Mouse (Mus musculus) adrenal gland, postnatal 0 days (tissue): ENCODE results near the gene Ing4. TPM values are rescaled to one million over a fixed set of nuclear protein-coding genes. Genes with fewer than 3 reads are reported as not detected.

Experiments
- microRNA-seq: library from miRNA; unstranded; fragments of <30 nt; microRNA quantifications from one replicate; pipeline ENCODE4, GENCODE M21; 2016; ENCODE audit warnings: borderline replicate concordance; ENCODE audit not compliant: insufficient number of aligned reads
- polyA plus RNA-seq: library from polyadenylated mRNA; unstranded; fragments of >200 nt; fragmentation: Nextera tagmentation; extraction: Ambion mirVana; gene quantifications from 2 replicates; pipeline ENCODE4 v1.2.1, GENCODE M21; 2015

Ing4 gene
- 90.1 and 150 TPM in 2 replicates for polyA plus RNA-seq

DNA sequence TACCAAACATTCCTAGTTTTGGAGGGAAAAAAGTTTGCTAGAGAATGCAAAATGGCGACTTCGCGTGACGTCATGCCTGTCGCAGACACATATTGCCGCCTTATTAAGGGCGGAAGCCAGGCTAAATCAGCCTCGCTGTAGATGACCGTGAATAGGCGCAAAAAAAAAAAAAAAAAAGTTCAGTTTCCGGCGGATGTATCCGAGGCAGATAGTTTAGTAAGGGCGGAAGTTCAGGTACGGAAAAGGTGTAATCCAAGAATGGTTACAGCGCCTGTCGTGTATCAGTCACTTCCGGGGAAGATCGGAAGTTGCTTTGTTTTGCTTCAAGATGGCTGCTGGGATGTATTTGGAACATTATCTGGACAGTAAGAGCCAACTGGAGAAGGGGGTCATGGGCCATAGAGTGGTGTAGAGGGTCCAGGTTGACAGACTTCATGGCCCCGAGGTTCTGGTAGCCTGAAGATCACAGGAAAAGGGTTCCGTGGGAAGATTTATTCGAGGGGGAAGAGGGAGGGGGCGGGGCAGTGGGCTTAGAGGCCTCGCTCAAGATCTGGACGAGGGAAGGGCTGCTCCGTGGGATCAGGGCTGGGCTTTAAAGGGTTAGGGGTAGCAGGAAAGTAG lies at the start of gene Ing4:
Ing4 (plus strand) TSS at position 228 of the 621 bp plus-strand sequence.

DNA sequence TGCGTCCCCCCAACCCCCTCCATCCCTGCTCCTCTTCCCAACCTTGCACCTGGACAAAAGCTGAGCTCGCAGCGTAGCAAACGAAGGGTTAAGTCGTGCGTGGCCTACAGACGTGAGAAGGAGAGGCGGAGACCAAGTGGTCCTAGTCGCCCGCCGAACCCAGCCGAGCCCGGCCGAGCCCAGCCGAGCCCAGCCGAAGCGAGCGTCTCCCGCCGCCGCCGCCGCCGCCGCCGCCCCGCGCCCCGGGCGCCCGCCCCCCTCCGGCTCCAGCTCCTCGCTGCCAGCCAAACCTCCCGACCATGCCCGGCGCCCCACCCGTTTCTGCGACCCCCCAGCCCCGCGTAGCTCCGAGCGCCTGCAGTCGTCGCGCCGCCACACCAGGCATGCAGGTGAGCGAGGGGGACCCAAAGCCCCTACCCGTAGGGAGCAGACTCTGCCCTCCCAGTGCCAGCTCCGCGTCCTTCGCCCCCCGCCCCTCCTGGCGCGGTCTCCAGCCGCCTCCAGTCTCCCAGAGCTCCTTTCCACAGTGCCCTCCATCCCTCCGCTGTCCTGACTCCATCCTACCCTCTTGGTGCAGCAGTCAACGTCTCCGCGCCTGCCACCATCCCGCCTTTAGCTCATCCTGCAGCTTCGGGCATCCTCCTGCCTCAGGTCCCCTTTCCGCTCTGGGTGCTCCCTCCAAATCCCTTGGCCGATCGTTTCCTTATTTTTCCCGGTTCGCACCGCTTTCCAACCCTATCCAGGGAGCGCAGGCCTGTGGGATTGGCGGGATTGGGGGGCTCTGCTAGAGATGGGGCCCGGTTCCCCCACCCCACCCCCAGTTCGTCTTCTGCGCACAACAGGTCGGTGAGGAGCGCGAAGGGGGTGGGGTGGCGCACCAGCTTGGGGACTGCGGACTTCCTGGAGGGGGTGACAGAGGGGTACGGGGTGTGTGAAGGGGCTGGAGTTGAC lies 42.7 kb upstream of the Ing4 start, which contains the start of gene Pianp:
Pianp (plus strand) TSS at position 144 of the 951 bp plus-strand sequence.

DNA sequence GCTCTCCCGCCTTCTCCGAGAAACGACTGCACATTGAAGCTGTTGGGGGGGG lies 30.6 kb upstream of the Ing4 start, which contains the start of gene Zfp384:
Zfp384 (plus strand) TSS at position 17 of the 52 bp plus-strand sequence.

DNA sequence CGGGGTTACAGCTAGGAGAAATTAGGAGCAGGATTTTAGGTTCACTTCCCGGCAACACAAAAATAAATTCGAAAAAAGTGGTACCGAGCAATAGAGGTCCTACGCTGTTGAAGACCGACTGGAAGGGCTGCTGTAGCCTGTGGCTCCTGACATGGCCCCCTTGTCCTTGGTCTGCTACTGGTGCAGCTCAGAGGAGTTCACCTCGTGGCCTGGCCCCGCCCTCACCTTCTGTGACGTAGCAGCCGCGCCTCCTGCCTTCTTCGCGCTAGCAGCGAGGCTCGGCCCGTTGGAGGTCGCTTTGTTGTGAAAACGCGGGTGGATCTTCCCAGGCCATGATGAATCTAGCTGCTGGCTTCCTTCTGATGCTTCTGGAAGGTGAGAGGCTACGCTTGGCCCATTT lies 10.1 kb downstream of the Ing4 start, which contains the start of gene Acrbp:
Acrbp (plus strand) TSS at position 12 of the 400 bp plus-strand sequence.

DNA sequence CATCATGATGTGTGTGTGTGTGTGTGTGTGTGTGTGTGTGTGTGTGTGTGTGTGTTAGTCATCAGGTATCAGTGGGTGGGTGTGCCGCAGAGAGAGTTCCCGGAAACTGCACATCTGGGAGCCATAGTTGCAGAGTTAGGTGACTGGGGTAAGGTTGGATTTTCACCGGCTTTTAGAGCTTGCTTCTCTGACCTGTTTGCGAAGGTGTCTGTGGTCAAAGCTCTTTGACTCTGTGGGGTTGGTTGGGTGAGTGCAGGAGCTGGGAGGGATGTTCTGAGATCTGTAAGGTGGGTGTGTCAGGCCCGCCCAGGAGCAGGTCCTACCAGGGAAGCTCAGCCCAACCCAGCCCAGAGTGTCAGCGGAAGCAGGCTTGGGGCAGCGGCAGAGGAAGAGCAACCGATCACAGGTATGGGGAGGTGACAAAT lies 28.0 kb downstream of the Ing4 start, which contains the start of gene Lpar5:
Lpar5 (plus strand) TSS at position 350 of the 425 bp plus-strand sequence.

DNA sequence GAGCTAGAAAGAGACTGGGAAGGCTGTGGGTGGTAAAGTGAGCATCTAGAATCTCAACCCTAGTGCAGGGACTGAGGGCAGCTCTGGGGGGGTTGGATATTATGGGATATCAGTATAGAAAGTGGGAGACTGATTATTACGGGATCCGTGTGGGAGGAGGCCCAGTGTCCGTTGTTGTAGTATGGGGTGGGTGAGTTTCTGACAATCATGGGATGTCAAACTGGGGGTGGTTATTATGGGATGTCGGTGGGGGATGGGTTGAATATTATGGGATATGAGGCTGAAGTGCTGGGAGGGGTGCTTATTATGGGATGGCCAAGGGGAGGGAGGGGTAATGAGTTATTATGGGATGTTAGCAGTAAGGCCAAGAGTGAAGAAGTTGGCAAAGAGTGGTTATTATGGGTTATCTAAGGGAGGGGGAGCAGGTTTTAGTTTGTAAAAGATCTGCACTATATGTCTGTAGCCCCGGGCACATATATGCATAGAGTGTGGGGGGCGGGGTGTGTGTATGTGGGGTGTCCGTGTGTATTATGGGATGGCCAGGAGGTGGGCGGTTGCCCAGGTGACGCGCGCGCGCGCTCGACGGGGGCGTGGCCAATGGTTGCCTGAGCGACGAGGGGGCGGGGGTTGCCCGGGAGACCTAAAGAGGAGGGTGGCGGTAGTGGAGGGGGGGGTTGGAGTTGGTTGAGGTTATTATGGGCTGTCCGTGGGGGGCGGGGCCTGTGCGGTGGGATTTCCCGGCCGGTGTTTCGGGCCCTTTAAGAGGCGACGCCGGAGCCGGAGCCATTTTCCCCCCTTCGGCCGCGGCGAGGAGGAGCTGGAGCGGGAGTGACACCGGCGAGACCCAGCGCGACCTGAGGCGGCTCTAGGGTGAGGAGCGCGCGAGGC lies 56.1 kb downstream of the Ing4 start, which contains the start of gene Chd4:
Chd4 (plus strand) TSS at position 591 of the 888 bp plus-strand sequence.

Small RNA genes within 50 kb of the gene (microRNA-seq; reads per million reads assigned to microRNA genes)
- not detected for gene Mir7045

Other genes starting within 250 kb of the Ing4 start
- gene Spsb2, start 231.1 kb upstream of the Ing4 start, polyA plus RNA-seq = 28.3 and 31.1 TPM in 2 replicates
- 417 and 594 TPM in 2 replicates for gene Tpi1, start 225.5 kb upstream of the Ing4 start, polyA plus RNA-seq
- gene Usp5, start 210.3 kb upstream of the Ing4 start, polyA plus RNA-seq = 72.2 and 94.2 TPM in 2 replicates
- 52.6 and 58.3 TPM in 2 replicates for gene Cdca3, start 210.2 kb upstream of the Ing4 start, polyA plus RNA-seq
- 15.3 and 18.6 TPM in 2 replicates for gene Gnb3, start 199.5 kb upstream of the Ing4 start, polyA plus RNA-seq
- gene P3h3, start 182.0 kb upstream of the Ing4 start, polyA plus RNA-seq = 17.3 and 18.8 TPM in 2 replicates
- gene Gpr162, start 175.8 kb upstream of the Ing4 start, polyA plus RNA-seq = 2.1 and 3.7 TPM in 2 replicates
- 0.20 and 0.44 TPM in 2 replicates for gene Cd4, start 151.5 kb upstream of the Ing4 start, polyA plus RNA-seq
- 2.4 and 4.2 TPM in 2 replicates for gene Lag3, start 128.1 kb upstream of the Ing4 start, polyA plus RNA-seq
- 365 and 389 TPM in 2 replicates for gene Ptms, start 119.7 kb upstream of the Ing4 start, polyA plus RNA-seq
- 266 and 322 TPM in 2 replicates for gene Mlf2, start 108.4 kb upstream of the Ing4 start, polyA plus RNA-seq
- gene Cops7a, start 74.2 kb upstream of the Ing4 start, polyA plus RNA-seq = 134 and 179 TPM in 2 replicates
- gene Pianp, start 43.1 kb upstream of the Ing4 start, polyA plus RNA-seq = 4.0 and 7.4 TPM in 2 replicates
- 6.6 and 10.5 TPM in 2 replicates for gene Zfp384, start 30.6 kb upstream of the Ing4 start, polyA plus RNA-seq
- 3.2 and 3.4 TPM in 2 replicates for gene Acrbp, start 9.9 kb downstream of the Ing4 start, polyA plus RNA-seq
- gene Lpar5, start 28.2 kb downstream of the Ing4 start, polyA plus RNA-seq = 0.37 and 0.96 TPM in 2 replicates
- gene Chd4, start 56.2 kb downstream of the Ing4 start, polyA plus RNA-seq = 41.4 and 42.5 TPM in 2 replicates
- gene Nop2, start 92.1 kb downstream of the Ing4 start, polyA plus RNA-seq = 17.8 and 24.3 TPM in 2 replicates
- gene Iffo1, start 105.5 kb downstream of the Ing4 start, polyA plus RNA-seq = 14.3 and 19.4 TPM in 2 replicates
- 886 and 1,355 TPM in 2 replicates for gene Gapdh, start 126.7 kb downstream of the Ing4 start, polyA plus RNA-seq
- 27.6 and 29.4 TPM in 2 replicates for gene Ncapd2, start 151.9 kb downstream of the Ing4 start, polyA plus RNA-seq
- gene Mrpl51, start 152.0 kb downstream of the Ing4 start, polyA plus RNA-seq = 244 and 300 TPM in 2 replicates
- gene Vamp1, start 175.8 kb downstream of the Ing4 start, polyA plus RNA-seq = 5.4 and 12.5 TPM in 2 replicates
- 10.2 and 11.4 TPM in 2 replicates for gene Tapbpl, start 192.1 kb downstream of the Ing4 start, polyA plus RNA-seq
- 1.4 and 6.7 TPM in 2 replicates for gene Cd27, start 197.2 kb downstream of the Ing4 start, polyA plus RNA-seq
- not detected in 2 replicates for gene Tuba3a, start 246.3 kb downstream of the Ing4 start, polyA plus RNA-seq